Mouse (Mus musculus) cortical plate, adult 2 months (tissue): Measurements from ENCODE around the gene Nrg3. TPM values are rescaled to one million over a fixed set of nuclear protein-coding genes. Genes with fewer than 3 reads are reported as not detected.

ENCODE experiments used
- H3K27ac ChIP-seq: fragments of 200-500 bp; 2 replicates; pipeline ENCODE4 v1.5.1; 2012; ENCODE audit warnings: low read length, control low read depth, inconsistent platforms; ENCODE audit not compliant: insufficient read depth
- H3K4me1 ChIP-seq: fragments of 200-500 bp; 2 replicates; pipeline ENCODE4 v1.6.1; 2011; ENCODE audit warnings: low read length; ENCODE audit not compliant: control insufficient read depth, insufficient read depth
- H3K4me3 ChIP-seq: fragments of 200-500 bp; 2 replicates; pipeline ENCODE4 v1.5.1; 2011; ENCODE audit warnings: mild to moderate bottlenecking, low read length, control low read depth; ENCODE audit not compliant: insufficient read depth
- CTCF ChIP-seq: fragments of 200-500 bp; IDR thresholded peaks from 2 replicates; pipeline ENCODE4 v1.5.1; 2011; ENCODE audit warnings: mild to moderate bottlenecking, control low read depth, low read length; ENCODE audit not compliant: insufficient read depth; ENCODE audit errors: extremely low read depth
- POLR2A ChIP-seq: fragments of 200-500 bp; IDR thresholded peaks from 2 replicates; pipeline ENCODE4 v1.6.1; 2011; ENCODE audit warnings: mild to moderate bottlenecking, low read length, control low read depth; ENCODE audit not compliant: insufficient read depth; ENCODE audit errors: extremely low read depth
- polyA plus RNA-seq: library from polyadenylated mRNA; depleted of rRNA; stranded (reverse); fragments of >200 nt; gene quantifications from 2 replicates; pipeline ENCODE4 v1.2.3, GENCODE M21; 2012

Gene Nrg3
- polyA plus RNA-seq, 1 experiment, result 33.3 TPM

DNA sequence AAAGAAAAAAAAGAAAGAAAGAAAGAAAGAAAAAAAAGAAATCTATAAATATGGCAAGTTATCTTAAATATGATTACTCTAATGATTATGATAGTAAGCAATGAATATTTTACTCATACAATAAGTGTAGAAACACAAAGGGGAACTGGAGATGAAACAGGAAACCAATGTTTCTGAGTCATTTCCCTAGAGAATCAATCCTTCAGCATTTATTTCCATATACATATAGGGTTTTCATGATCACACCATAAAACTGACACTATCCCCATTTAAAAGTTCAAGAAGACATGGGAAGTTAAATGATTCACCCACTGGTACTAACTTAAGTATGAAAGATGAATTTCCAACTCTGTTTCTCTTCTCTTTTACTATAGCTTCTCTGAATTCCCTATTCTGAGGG lies 86.0 kb downstream of the Nrg3 start:
- Histone ChIP-seq H3K4me1 (peaks cover 2% of the 10 kb centered on the region; the same call in 1 of the 2 replicates), H3K27ac (no peak overlapping the region), H3K4me3 (no peak overlapping the region)
- TF ChIP-seq CTCF (no peak), POLR2A (no peak)

DNA sequence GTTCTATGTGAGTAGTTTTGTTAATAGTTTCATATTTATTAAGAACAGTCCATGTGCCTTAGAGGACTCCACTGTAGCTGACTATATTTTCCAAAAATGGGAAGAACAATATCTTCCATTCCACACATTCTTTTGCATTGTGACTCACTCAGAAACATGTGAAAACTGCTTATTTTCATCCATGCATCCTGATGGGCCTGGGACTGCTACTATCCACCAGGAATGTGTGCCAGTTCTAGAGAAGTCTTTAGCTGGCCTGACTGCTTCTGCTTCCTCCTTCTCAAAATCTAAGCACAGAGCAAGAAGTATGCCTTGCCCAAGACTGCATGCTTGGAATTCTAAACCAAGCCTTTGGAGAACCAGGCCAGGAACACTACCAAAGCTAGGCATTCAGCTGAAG lies 91.6 kb downstream of the Nrg3 start:
- H3K4me1 ChIP-seq, result no peaks in the 10 kb centered on the region
- no peak overlapping the region for H3K27ac ChIP-seq
- TF ChIP-seq POLR2A (no peak), CTCF (no peak)
- H3K4me3 ChIP-seq, result no peak overlapping the region

DNA sequence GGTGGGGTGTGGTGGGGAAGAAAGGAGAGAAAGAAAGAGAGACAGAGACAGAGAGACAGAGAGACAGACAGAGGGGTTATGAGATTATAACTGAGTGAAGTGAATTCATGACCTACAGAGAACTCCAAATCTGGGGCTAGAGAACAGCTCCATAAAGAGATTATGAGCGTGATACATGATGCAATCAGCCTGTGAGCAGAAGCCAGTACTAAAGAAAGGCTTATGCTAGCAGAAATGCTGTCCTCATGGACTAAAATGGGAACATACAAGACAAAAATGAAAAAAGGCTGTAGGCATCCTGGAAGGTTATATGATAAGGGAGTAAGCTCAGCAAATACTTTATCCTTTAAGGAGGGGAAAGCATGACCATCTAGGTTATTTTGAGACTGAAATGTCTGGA lies 99.7 kb downstream of the Nrg3 start:
- H3K27ac ChIP-seq, result no peak overlapping the region
- no peak overlapping the region for H3K4me3 ChIP-seq
- no peaks in the 10 kb centered on the region; the same call in 1 of the 2 replicates for H3K4me1 ChIP-seq
- TF ChIP-seq POLR2A (no peak), CTCF (no peak)

DNA sequence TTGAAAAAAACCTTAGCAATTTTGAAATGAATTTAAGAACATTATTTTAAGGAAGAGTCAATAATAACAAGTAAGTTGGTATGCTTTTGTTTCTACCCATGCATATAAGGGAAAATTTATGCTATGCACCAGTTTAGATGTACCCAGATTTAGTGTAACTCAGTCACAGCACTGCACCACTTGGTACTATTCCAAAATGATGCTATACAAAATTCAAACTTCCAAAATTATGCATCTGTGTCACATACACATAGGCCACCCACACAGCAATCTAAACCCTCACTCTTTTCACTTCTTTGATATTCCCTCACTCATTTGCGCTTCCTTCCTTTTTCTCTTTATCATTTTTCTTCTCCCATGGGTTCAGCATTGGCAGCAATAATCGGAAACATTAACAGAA lies 116.6 kb downstream of the Nrg3 start:
- Histone ChIP-seq H3K27ac (no peak overlapping the region), H3K4me3 (no peak overlapping the region), H3K4me1 (peaks cover 2% of the 10 kb centered on the region; the same call in 1 of the 2 replicates)
- TF ChIP-seq CTCF, result no peak
- TF ChIP-seq POLR2A, result no peak

DNA sequence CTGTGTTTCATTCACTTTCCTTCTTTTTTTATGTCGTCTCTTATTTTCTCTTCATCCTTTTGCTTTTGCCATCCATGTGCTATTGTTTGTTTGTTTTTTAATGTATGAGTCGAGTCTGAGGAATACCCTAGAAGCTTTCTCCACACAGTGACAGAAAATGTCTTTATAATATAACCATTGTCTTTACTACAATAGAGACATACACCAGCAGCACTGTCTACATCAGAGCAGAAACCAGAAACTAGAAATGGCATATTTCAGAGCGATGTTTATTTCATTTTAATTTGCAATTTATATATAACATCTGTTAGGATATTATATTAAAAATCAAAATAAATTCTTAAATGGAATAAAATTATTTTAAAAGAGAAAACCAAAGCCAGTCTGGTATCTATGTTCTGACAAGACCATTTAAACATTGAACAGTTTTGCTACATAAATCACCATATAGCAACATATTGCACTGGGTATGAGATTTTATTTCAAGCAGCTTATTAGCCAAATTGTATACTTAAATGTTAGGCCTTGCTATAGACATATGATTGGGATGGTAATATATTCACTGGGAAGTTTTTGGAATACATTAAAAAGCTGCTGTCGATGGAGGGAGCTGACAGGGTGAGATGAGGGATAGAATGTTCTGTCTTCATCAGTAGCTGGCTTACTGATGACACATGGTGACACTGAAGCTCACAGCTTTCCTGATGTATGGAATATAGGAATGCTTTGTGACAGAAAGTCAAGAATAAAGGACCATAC lies 120.7 kb downstream of the Nrg3 start:
- TF ChIP-seq CTCF, result no peak
- TF ChIP-seq POLR2A, result no peak
- Histone ChIP-seq H3K4me1 (peaks cover 2% of the 10 kb centered on the region; the same call in 1 of the 2 replicates), H3K4me3 (no peak overlapping the region), H3K27ac (no peak overlapping the region)

DNA sequence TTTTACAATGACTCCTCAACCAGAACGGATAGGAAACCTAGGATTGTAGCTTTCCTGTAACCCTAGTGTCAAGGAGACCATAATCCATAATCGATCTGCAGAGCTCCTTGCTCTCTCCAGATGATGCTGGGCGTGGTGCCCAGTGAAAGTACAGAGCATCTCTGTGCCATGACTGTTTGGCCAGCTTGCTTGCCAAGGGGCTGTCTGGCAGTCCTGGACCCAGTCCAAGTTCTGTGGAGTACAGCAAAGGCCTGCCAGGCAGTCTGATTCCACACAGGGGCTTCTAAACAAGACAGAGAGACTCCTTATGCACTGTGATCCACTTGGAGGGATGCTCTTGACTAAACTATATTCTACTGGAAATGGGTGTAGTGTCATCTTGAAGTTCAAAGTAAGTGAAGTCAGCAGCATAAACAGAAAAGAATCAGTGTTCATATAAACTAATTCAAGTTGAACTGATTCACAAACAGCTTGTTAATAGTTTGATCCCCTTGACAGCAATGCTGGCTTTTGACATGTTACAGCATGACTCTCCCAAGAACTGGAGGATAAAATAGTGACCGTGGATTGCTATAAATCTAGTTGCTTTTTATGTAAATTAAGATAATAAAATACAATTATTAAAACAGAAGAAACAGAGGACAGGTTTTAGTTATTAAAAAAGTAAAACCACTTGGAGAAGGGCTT lies 155.3 kb downstream of the Nrg3 start:
- TF ChIP-seq POLR2A (no peak), CTCF (no peak)
- H3K27ac ChIP-seq, result no peak overlapping the region
- no peaks in the 10 kb centered on the region for H3K4me1 ChIP-seq
- no peak overlapping the region for H3K4me3 ChIP-seq

DNA sequence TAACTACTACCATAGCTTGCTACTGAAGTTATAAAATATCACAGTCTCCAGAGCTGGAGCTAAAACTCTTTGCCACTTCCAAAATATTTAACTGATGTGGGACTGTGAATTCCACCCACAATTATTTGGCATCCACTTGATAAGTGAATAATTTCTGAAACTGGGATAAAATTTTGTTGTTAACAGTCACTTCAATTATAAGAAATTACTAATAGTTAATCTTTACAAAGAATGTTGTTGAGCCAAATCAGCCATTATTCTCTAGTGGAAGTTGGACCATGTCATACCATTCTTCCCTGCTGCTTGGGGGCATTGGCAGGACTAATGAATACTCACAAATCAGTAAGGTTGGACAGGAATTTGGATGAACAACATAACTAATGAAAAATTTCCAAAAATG lies 158.8 kb downstream of the Nrg3 start:
- Histone ChIP-seq H3K4me1 (no peaks in the 10 kb centered on the region), H3K4me3 (no peak overlapping the region), H3K27ac (no peak overlapping the region)
- TF ChIP-seq POLR2A (no peak), CTCF (no peak)

DNA sequence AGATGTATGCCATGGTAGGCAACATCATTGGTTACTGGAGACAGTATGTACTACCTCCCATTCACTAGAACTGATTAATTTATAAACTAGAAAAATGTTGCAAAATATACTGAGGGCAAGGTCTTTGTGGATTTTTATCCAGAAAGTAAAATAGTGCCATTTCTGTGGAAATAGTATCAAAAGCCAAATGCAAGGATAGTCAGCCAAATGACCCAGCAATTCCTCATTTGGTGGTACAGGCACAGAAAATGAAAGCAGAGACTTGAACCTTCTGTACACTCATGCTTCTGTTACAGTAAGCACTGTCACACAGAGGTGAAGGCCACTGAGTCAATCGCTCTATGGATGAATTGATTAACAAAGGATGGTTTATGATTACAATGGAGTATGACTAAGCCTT lies 207.8 kb downstream of the Nrg3 start:
- Histone ChIP-seq H3K27ac (no peak overlapping the region), H3K4me3 (no peak overlapping the region), H3K4me1 (peaks cover 3% of the 10 kb centered on the region; the same call in 1 of the 2 replicates)
- TF ChIP-seq CTCF (no peak), POLR2A (no peak)

DNA sequence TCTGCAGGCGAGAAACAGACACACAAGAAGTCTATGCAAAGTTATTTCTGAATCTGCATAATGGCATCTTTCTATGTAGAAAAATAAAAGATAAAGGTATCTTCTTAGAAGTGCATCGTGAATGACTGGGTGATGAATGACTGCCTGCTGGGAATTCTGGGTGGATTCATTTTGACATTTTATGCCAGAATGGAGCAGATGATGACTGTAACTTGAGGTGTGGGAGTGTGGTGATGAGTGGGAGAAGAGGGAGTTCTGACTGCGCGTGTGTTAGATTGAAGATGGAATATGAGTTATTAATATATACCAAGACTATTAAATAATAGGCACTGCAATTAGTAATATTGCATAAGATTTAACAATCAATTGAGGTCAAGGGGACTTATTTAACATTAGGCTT lies 208.5 kb downstream of the Nrg3 start:
- Histone ChIP-seq H3K4me1 (peaks cover 3% of the 10 kb centered on the region; the same call in 1 of the 2 replicates), H3K4me3 (no peak overlapping the region)

DNA sequence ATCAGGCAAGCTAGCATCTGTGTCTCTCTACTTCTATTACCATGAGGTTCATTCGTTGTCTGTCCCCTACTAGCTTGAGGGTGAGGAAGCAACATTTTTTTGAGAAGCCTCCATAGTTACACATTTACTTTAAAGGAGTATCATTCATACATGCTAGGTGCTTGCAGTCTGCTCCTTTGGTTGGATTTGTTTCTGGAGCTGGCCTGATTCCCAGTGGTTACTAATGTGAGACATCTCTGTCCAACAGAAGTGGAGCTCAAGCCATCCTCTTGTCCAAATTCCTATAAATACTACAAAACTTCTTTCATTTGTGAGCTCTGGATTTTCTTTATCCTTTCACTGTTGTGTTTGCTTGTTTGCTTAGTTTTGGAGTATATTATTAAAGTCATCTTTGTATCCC lies 211.9 kb downstream of the Nrg3 start:
- Histone ChIP-seq H3K27ac (no peak overlapping the region), H3K4me1 (peaks cover 2% of the 10 kb centered on the region; the same call in 1 of the 2 replicates), H3K4me3 (no peak overlapping the region)
- TF ChIP-seq CTCF (no peak), POLR2A (no peak)

More for the DNA sequence above, 208.5 kb downstream of the Nrg3 start:
- H3K27ac ChIP-seq, result no peak overlapping the region
- TF ChIP-seq CTCF, result no peak
- no peak for TF ChIP-seq POLR2A
